Mouse (Mus musculus): Measurements from ENCODE around the gene Gadd45b. TPM values are rescaled to one million over a fixed set of nuclear protein-coding genes. Genes with fewer than 3 reads are reported as not detected.
A peak's percentile ranks its signal among the peaks of the same experiment; 100 is the strongest.

Gadd45b gene
- polyA plus RNA-seq, 1 experiment from 2014 or later = 5.0 TPM

- peaks cover 38% of the 10 kb centered on the region for H3K4me1 ChIP-seq (ENCODE audit: control insufficient read depth, low read depth, low read length)
- H3K27ac ChIP-seq (ENCODE audit: low read length) = peak overlapping the region; percentile 40
- H3K4me3 ChIP-seq (ENCODE audit: low read depth, low read length) = peak overlapping the region; percentile 69
- no peaks in the 10 kb centered on the region for H3K36me3 ChIP-seq (ENCODE audit: control insufficient read depth, insufficient read depth)
- WGBS (ENCODE audit: insufficient replicate concordance) = 2% methylated on average over 15 of the region's 15 CpGs
- H3K9ac ChIP-seq (ENCODE audit: low read depth, low read length) = peak overlapping the region; percentile 70
- H3K4me2 ChIP-seq (ENCODE audit: low read depth, low read length) = peak overlapping the region; percentile 78
- ATAC-seq (ENCODE audit: low read depth) = peak; percentile 37
- no peaks in the 10 kb centered on the region for H3K9me3 ChIP-seq (replicated peaks; ENCODE audit: control insufficient read depth, low read length)
- peaks cover 8% of the 10 kb centered on the region for H3K27me3 ChIP-seq (ENCODE audit: control insufficient read depth, insufficient read depth, low read depth, low read length)
Measured at GRCm38 (mm10) chr10:80917336-80917778, 12.5 kb upstream of the Gadd45b start.

- Histone ChIP-seq H3K4me2 (ENCODE audit: low read depth, low read length) (peak within 1 kb of the TSS; percentile 78), H3K4me3 (ENCODE audit: low read depth, low read length) (peak within 1 kb of the TSS; percentile 69), H3K4me1 (ENCODE audit: control insufficient read depth, low read depth, low read length) (peaks cover 38% of the 10 kb centered on the region), H3K36me3 (ENCODE audit: control insufficient read depth, insufficient read depth) (no peaks in the 10 kb centered on the region), H3K27ac (ENCODE audit: low read length) (peak within 1 kb of the TSS; percentile 40), H3K9ac (ENCODE audit: low read depth, low read length) (peak within 1 kb of the TSS; percentile 70), H3K9me3 (replicated peaks; ENCODE audit: control insufficient read depth, low read length) (no peaks in the 10 kb centered on the region), H3K27me3 (ENCODE audit: control insufficient read depth, insufficient read depth, low read depth, low read length) (peaks cover 8% of the 10 kb centered on the region)
- under 1% methylated on average over 50 of the region's 61 CpGs for WGBS (ENCODE audit: insufficient replicate concordance)
- ATAC-seq (ENCODE audit: low read depth) = peak; percentile 37; the same call in 1 of the 2 replicates
Measured at GRCm38 (mm10) chr10:80917779-80918434, 12.0 kb upstream of the Gadd45b start, which contains the start of gene Lmnb2. Lmnb2 (minus strand) TSS chr10:80918245.

- H3K9ac ChIP-seq (ENCODE audit: low read depth, low read length) = peak overlapping the region; percentile 14
- peak overlapping the region; percentile 48 for H3K4me2 ChIP-seq (ENCODE audit: low read depth, low read length)
- peaks cover 8% of the 10 kb centered on the region for H3K27me3 ChIP-seq (ENCODE audit: control insufficient read depth, insufficient read depth, low read depth, low read length)
- 6% methylated on average over 16 of the region's 16 CpGs for WGBS (ENCODE audit: insufficient replicate concordance)
- no peaks in the 10 kb centered on the region for H3K36me3 ChIP-seq (ENCODE audit: control insufficient read depth, insufficient read depth)
- H3K4me3 ChIP-seq (ENCODE audit: low read depth, low read length) = peak overlapping the region; percentile 25
- H3K9me3 ChIP-seq (replicated peaks; ENCODE audit: control insufficient read depth, low read length) = no peaks in the 10 kb centered on the region
- peak; percentile 47 for ATAC-seq (ENCODE audit: low read depth)
- peaks cover 10% of the 10 kb centered on the region for H3K4me1 ChIP-seq (ENCODE audit: control insufficient read depth, low read depth, low read length)
- 0 out of 2 replicates have a peak overlapping the region, but pooled peaks have one; percentile 11 for H3K27ac ChIP-seq (ENCODE audit: low read length)
Measured at GRCm38 (mm10) chr10:80921923-80922322, 8.0 kb upstream of the Gadd45b start.

GRCm38 (mm10) chr10:80925472-80925871 lies 4.4 kb upstream of the Gadd45b start:
- no peak for ATAC-seq (ENCODE audit: low read depth)
- Histone ChIP-seq H3K4me2 (ENCODE audit: low read depth, low read length) (no peak overlapping the region), H3K27me3 (ENCODE audit: control insufficient read depth, insufficient read depth, low read depth, low read length) (peaks cover 18% of the 10 kb centered on the region), H3K4me3 (ENCODE audit: low read depth, low read length) (no peak overlapping the region), H3K9me3 (replicated peaks; ENCODE audit: control insufficient read depth, low read length) (no peaks in the 10 kb centered on the region), H3K27ac (ENCODE audit: low read length) (no peak overlapping the region), H3K4me1 (ENCODE audit: control insufficient read depth, low read depth, low read length) (peaks cover 18% of the 10 kb centered on the region), H3K9ac (ENCODE audit: low read depth, low read length) (no peak overlapping the region), H3K36me3 (ENCODE audit: control insufficient read depth, insufficient read depth) (no peaks in the 10 kb centered on the region)
- WGBS (ENCODE audit: insufficient replicate concordance) = 42% methylated on average over 3 of the region's 3 CpGs

GRCm38 (mm10) chr10:80928586-80929298 lies 1.1 kb upstream of the Gadd45b start:
- peak overlapping the region; percentile 62 for H3K4me3 ChIP-seq (ENCODE audit: low read depth, low read length)
- ATAC-seq (ENCODE audit: low read depth) = peak; percentile 25
- peak overlapping the region; percentile 54 for H3K9ac ChIP-seq (ENCODE audit: low read depth, low read length)
- peaks cover 51% of the 10 kb centered on the region for H3K27me3 ChIP-seq (ENCODE audit: control insufficient read depth, insufficient read depth, low read depth, low read length)
- no peak overlapping the region for H3K27ac ChIP-seq (ENCODE audit: low read length)
- H3K4me2 ChIP-seq (ENCODE audit: low read depth, low read length) = peak overlapping the region; percentile 92
- peaks cover 43% of the 10 kb centered on the region for H3K4me1 ChIP-seq (ENCODE audit: control insufficient read depth, low read depth, low read length)
- under 1% methylated on average over 48 of the region's 48 CpGs for WGBS (ENCODE audit: insufficient replicate concordance)
- H3K36me3 ChIP-seq (ENCODE audit: control insufficient read depth, insufficient read depth) = no peaks in the 10 kb centered on the region
- no peaks in the 10 kb centered on the region for H3K9me3 ChIP-seq (replicated peaks; ENCODE audit: control insufficient read depth, low read length)

GRCm38 (mm10) chr10:80930361-80931152 lies 684 bp downstream of the Gadd45b start:
- Histone ChIP-seq H3K36me3 (ENCODE audit: control insufficient read depth, insufficient read depth) (no peaks in the 10 kb centered on the region), H3K27me3 (ENCODE audit: control insufficient read depth, insufficient read depth, low read depth, low read length) (peaks cover 61% of the 10 kb centered on the region), H3K9ac (ENCODE audit: low read depth, low read length) (peak overlapping the region; percentile 42), H3K9me3 (replicated peaks; ENCODE audit: control insufficient read depth, low read length) (no peaks in the 10 kb centered on the region), H3K4me3 (ENCODE audit: low read depth, low read length) (peak overlapping the region; percentile 60), H3K4me2 (ENCODE audit: low read depth, low read length) (peak overlapping the region; percentile 92), H3K27ac (ENCODE audit: low read length) (no peak overlapping the region), H3K4me1 (ENCODE audit: control insufficient read depth, low read depth, low read length) (peaks cover 43% of the 10 kb centered on the region)
- WGBS (ENCODE audit: insufficient replicate concordance) = under 1% methylated on average over 45 of the region's 45 CpGs
- no peak for ATAC-seq (ENCODE audit: low read depth)

GRCm38 (mm10) chr10:80931153-80931671 lies 1.3 kb downstream of the Gadd45b start:
- H3K4me2 ChIP-seq (ENCODE audit: low read depth, low read length) = peak overlapping the region; percentile 92
- ATAC-seq (ENCODE audit: low read depth) = no peak
- H3K9ac ChIP-seq (ENCODE audit: low read depth, low read length) = no peak overlapping the region; the same call in 1 of the 2 replicates
- H3K27me3 ChIP-seq (ENCODE audit: control insufficient read depth, insufficient read depth, low read depth, low read length) = peaks cover 67% of the 10 kb centered on the region
- peak overlapping the region; percentile 60 for H3K4me3 ChIP-seq (ENCODE audit: low read depth, low read length)
- no peaks in the 10 kb centered on the region for H3K9me3 ChIP-seq (replicated peaks; ENCODE audit: control insufficient read depth, low read length)
- no peak overlapping the region for H3K27ac ChIP-seq (ENCODE audit: low read length)
- WGBS (ENCODE audit: insufficient replicate concordance) = 15% methylated on average over 14 of the region's 14 CpGs
- peaks cover 43% of the 10 kb centered on the region for H3K4me1 ChIP-seq (ENCODE audit: control insufficient read depth, low read depth, low read length)
- no peaks in the 10 kb centered on the region for H3K36me3 ChIP-seq (ENCODE audit: control insufficient read depth, insufficient read depth)

GRCm38 (mm10) chr10:80931695-80932094 lies 1.8 kb downstream of the Gadd45b start:
- WGBS (ENCODE audit: insufficient replicate concordance) = 4% methylated on average over 26 of the region's 26 CpGs
- H3K27me3 ChIP-seq (ENCODE audit: control insufficient read depth, insufficient read depth, low read depth, low read length) = peaks cover 72% of the 10 kb centered on the region
- H3K27ac ChIP-seq (ENCODE audit: low read length) = no peak overlapping the region
- peak overlapping the region; percentile 92 for H3K4me2 ChIP-seq (ENCODE audit: low read depth, low read length)
- H3K9ac ChIP-seq (ENCODE audit: low read depth, low read length) = no peak overlapping the region; the same call in 1 of the 2 replicates
- no peak for ATAC-seq (ENCODE audit: low read depth)
- peak overlapping the region; percentile 42; the same call in 1 of the 2 replicates for H3K4me3 ChIP-seq (ENCODE audit: low read depth, low read length)
- peaks cover 47% of the 10 kb centered on the region for H3K4me1 ChIP-seq (ENCODE audit: control insufficient read depth, low read depth, low read length)
- H3K9me3 ChIP-seq (replicated peaks; ENCODE audit: control insufficient read depth, low read length) = no peaks in the 10 kb centered on the region
- no peaks in the 10 kb centered on the region for H3K36me3 ChIP-seq (ENCODE audit: control insufficient read depth, insufficient read depth)

Data from liver, embryonic 16.5 days (tissue).